Mouse (Mus musculus): Measurements from ENCODE around the gene Gm498. TPM values are rescaled to one million over a fixed set of nuclear protein-coding genes. Genes with fewer than 3 reads are reported as not detected.

The Gm498 gene
- polyA plus RNA-seq, 1 experiment from 2014 or later: not detected

- no peak for TF ChIP-seq EP300 (optimal IDR thresholded peaks at IDR 0.05)
- TF ChIP-seq CTCF (IDR thresholded peaks at IDR 0.05; ENCODE audit: low read depth): peak; percentile 97
- ATAC-seq (ENCODE audit: low FRiP score, low TSS enrichment): peak; percentile 98
- under 1% methylated on average over 37 of the region's 37 CpGs for WGBS
Measured at GRCm38 (mm10) chr7:143829504-143830331, 36.9 kb upstream of the Gm498 start.

DNA sequence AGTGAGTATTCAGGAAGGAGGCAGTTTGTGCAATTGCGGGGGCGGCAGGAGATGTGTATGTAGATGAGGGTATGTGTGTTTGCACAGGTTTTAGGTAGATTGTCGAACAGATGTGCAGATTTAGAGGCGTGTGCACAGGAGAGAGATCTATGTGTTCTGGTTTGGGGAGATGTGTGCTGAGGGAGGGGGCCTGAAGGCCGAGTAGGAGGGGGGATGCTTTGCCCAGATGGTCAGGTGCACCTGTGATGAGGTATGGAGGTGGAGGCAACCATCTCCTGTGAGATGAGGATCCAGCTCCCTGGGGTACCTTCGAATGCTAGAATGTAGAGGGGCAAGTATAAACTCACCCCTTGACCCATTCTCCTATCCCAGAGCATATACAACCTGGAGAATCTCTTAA lies 36.2 kb upstream of the Gm498 start:
- DNase-seq (ENCODE audit: low spot score) (no peak), ATAC-seq (ENCODE audit: low FRiP score, low TSS enrichment) (peak; percentile 4; the same call in 1 of the 2 replicates)
- Histone ChIP-seq H3K27me3 (ENCODE audit: control insufficient read depth, insufficient read depth, low read length) (no peaks in the 10 kb centered on the region), H3K9me3 (ENCODE audit: control insufficient read depth, low read length) (no peaks in the 10 kb centered on the region), H3K4me3 (ENCODE audit: low read depth, low read length) (peak overlapping the region; percentile 63), H3K27ac (replicated peaks) (peak overlapping the region; percentile 45; the same call in 1 of the 2 replicates), H3K4me2 (replicated peaks; ENCODE audit: low read depth) (peak overlapping the region; percentile 76), H3K9ac (ENCODE audit: low read length) (peak overlapping the region; percentile 62), H3K4me1 (replicated peaks; ENCODE audit: control insufficient read depth, insufficient read depth) (peaks cover 4% of the 10 kb centered on the region), H3K36me3 (ENCODE audit: control insufficient read depth, insufficient read depth, low read length) (no peaks in the 10 kb centered on the region)
- TF ChIP-seq CTCF (IDR thresholded peaks at IDR 0.05; ENCODE audit: low read depth): no peak
- TF ChIP-seq EP300 (optimal IDR thresholded peaks at IDR 0.05): no peak
- 3% methylated on average over 6 of the region's 6 CpGs for WGBS

More at GRCm38 (mm10) chr7:143829504-143830331, 36.9 kb upstream of the Gm498 start:
- Histone ChIP-seq H3K4me2 (replicated peaks; ENCODE audit: low read depth) (peak overlapping the region; percentile 76), H3K27ac (replicated peaks) (peak overlapping the region; percentile 89), H3K4me1 (replicated peaks; ENCODE audit: control insufficient read depth, insufficient read depth) (peaks cover 3% of the 10 kb centered on the region), H3K4me3 (ENCODE audit: low read depth, low read length) (peak overlapping the region; percentile 63), H3K27me3 (ENCODE audit: control insufficient read depth, insufficient read depth, low read length) (no peaks in the 10 kb centered on the region), H3K9me3 (ENCODE audit: control insufficient read depth, low read length) (no peaks in the 10 kb centered on the region), H3K36me3 (ENCODE audit: control insufficient read depth, insufficient read depth, low read length) (no peaks in the 10 kb centered on the region), H3K9ac (ENCODE audit: low read length) (peak overlapping the region; percentile 62)
- peak; percentile 97 for DNase-seq (ENCODE audit: low spot score)

- TF ChIP-seq CTCF (IDR thresholded peaks at IDR 0.05; ENCODE audit: low read depth) (no peak), EP300 (optimal IDR thresholded peaks at IDR 0.05) (no peak)
- ATAC-seq (ENCODE audit: low FRiP score, low TSS enrichment) (no peak), DNase-seq (ENCODE audit: low spot score) (peak; percentile 34)
- Histone ChIP-seq H3K27ac (replicated peaks) (peak overlapping the region; percentile 56; the same call in 1 of the 2 replicates), H3K9me3 (ENCODE audit: control insufficient read depth, low read length) (no peaks in the 10 kb centered on the region), H3K27me3 (ENCODE audit: control insufficient read depth, insufficient read depth, low read length) (no peaks in the 10 kb centered on the region), H3K36me3 (ENCODE audit: control insufficient read depth, insufficient read depth, low read length) (no peaks in the 10 kb centered on the region), H3K4me2 (replicated peaks; ENCODE audit: low read depth) (no peak overlapping the region), H3K4me3 (ENCODE audit: low read depth, low read length) (no peak overlapping the region), H3K9ac (ENCODE audit: low read length) (no peak overlapping the region), H3K4me1 (replicated peaks; ENCODE audit: control insufficient read depth, insufficient read depth) (peaks cover 4% of the 10 kb centered on the region)
- 55% methylated on average over 8 of the region's 8 CpGs for WGBS
Measured at GRCm38 (mm10) chr7:143832196-143832595, 34.4 kb upstream of the Gm498 start.

- DNase-seq (ENCODE audit: low spot score): no peak
Measured at GRCm38 (mm10) chr7:143832611-143833010, 34.0 kb upstream of the Gm498 start.

GRCm38 (mm10) chr7:143833581-143834190 lies 33.0 kb upstream of the Gm498 start:
- DNase-seq (ENCODE audit: low spot score): no peak
- WGBS: 84% methylated on average over 6 of the region's 6 CpGs
- Histone ChIP-seq H3K4me2 (replicated peaks; ENCODE audit: low read depth) (no peak overlapping the region), H3K9me3 (ENCODE audit: control insufficient read depth, low read length) (no peaks in the 10 kb centered on the region), H3K9ac (ENCODE audit: low read length) (no peak overlapping the region), H3K27ac (replicated peaks) (no peak overlapping the region), H3K4me1 (replicated peaks; ENCODE audit: control insufficient read depth, insufficient read depth) (peaks cover 4% of the 10 kb centered on the region), H3K4me3 (ENCODE audit: low read depth, low read length) (no peak overlapping the region), H3K27me3 (ENCODE audit: control insufficient read depth, insufficient read depth, low read length) (no peaks in the 10 kb centered on the region), H3K36me3 (ENCODE audit: control insufficient read depth, insufficient read depth, low read length) (no peaks in the 10 kb centered on the region)
- no peak for ATAC-seq (ENCODE audit: low FRiP score, low TSS enrichment)
- TF ChIP-seq EP300 (optimal IDR thresholded peaks at IDR 0.05): no peak
- no peak for TF ChIP-seq CTCF (IDR thresholded peaks at IDR 0.05; ENCODE audit: low read depth)

More at GRCm38 (mm10) chr7:143832611-143833010, 34.0 kb upstream of the Gm498 start:
- TF ChIP-seq EP300 (optimal IDR thresholded peaks at IDR 0.05) (no peak), CTCF (IDR thresholded peaks at IDR 0.05; ENCODE audit: low read depth) (no peak)
- WGBS: 87% methylated on average over 2 of the region's 2 CpGs
- ATAC-seq (ENCODE audit: low FRiP score, low TSS enrichment): no peak
- H3K27ac ChIP-seq (replicated peaks): no peak overlapping the region
- H3K9ac ChIP-seq (ENCODE audit: low read length): no peak overlapping the region
- H3K9me3 ChIP-seq (ENCODE audit: control insufficient read depth, low read length): no peaks in the 10 kb centered on the region
- H3K4me2 ChIP-seq (replicated peaks; ENCODE audit: low read depth): no peak overlapping the region
- H3K27me3 ChIP-seq (ENCODE audit: control insufficient read depth, insufficient read depth, low read length): no peaks in the 10 kb centered on the region
- no peaks in the 10 kb centered on the region for H3K36me3 ChIP-seq (ENCODE audit: control insufficient read depth, insufficient read depth, low read length)
- peaks cover 4% of the 10 kb centered on the region for H3K4me1 ChIP-seq (replicated peaks; ENCODE audit: control insufficient read depth, insufficient read depth)
- no peak overlapping the region for H3K4me3 ChIP-seq (ENCODE audit: low read depth, low read length)

Data from stomach, postnatal 0 days (tissue).